Comparison of ENCODE assay signal across 17 mouse cellular contexts in genomic region chr2:31254806-31255205, GRCm38 (mm10). TPM values are rescaled to one million over a fixed set of nuclear protein-coding genes. Genes with fewer than 3 reads are reported as not detected.
DNase-seq lines count a peak whose midpoint lies in the region; ATAC-seq and TF ChIP-seq lines count a peak whose summit lies in the region.
"Had no signal": no experiment of that assay in that cellular context is flagged by ENCODE, and none has a peak within 500 bp of the region (broad histone marks: within the 10 kb centered on the region; RNA-seq: fewer than 3 reads in every experiment).

No protein-coding gene starts in this region.

- no peak overlapping the region for H3K4me3 ChIP-seq in heart, embryonic 10.5 days
- no peak overlapping the region for H3K4me3 ChIP-seq in intestine, embryonic 16.5 days (ENCODE audit: low read length)
- H3K4me3 ChIP-seq in intestine, postnatal 0 days (ENCODE audit: low read depth, low read length) = no peak overlapping the region
- H3K4me3 ChIP-seq: forebrain, embryonic 15.5 days; midbrain, embryonic 12.5 days had no signal

- peak; percentile 27 for DNase-seq in cerebellum, adult 11 months
- no peak for DNase-seq in cerebellum, postnatal 10 days
- DNase-seq in heart, embryonic 10.5 days (ENCODE audit: low spot score) = no peak
- no peak for DNase-seq in heart, adult 8-10 months (ENCODE audit: low spot score)
- DNase-seq in NIH3T3 (ENCODE audit: low read depth) = peak; percentile 17
- no peak for DNase-seq in testis, postnatal 10 days (ENCODE audit: low spot score)
- DNase-seq: adrenal gland, postnatal 25 days; gastrocnemius, postnatal 25 days; kidney, postnatal 10 days; lung, postnatal 4 days; right cerebral cortex, postnatal 25 days had no signal

- no peaks in the 10 kb centered on the region for H3K9me3 ChIP-seq in heart, embryonic 10.5 days
- H3K9me3 ChIP-seq in intestine, embryonic 16.5 days (ENCODE audit: control insufficient read depth, low read length) = no peaks in the 10 kb centered on the region
- no peaks in the 10 kb centered on the region for H3K9me3 ChIP-seq in intestine, postnatal 0 days (ENCODE audit: control insufficient read depth)
- H3K9me3 ChIP-seq: forebrain, embryonic 15.5 days; midbrain, embryonic 12.5 days had no signal

- H3K36me3 ChIP-seq in heart, embryonic 10.5 days = peaks cover 10% of the 10 kb centered on the region
- no peaks in the 10 kb centered on the region for H3K36me3 ChIP-seq in intestine, embryonic 16.5 days (ENCODE audit: control insufficient read depth, insufficient read depth, low read length)
- no peaks in the 10 kb centered on the region; the same call in 1 of the 2 replicates for H3K36me3 ChIP-seq in intestine, postnatal 0 days (ENCODE audit: control insufficient read depth, insufficient read depth)
- H3K36me3 ChIP-seq: forebrain, embryonic 15.5 days; midbrain, embryonic 12.5 days had no signal

- WGBS in heart, embryonic 10.5 days = 84% methylated on average over 3 of the region's 3 CpGs
- WGBS in intestine, embryonic 16.5 days = 88% methylated on average over 3 of the region's 3 CpGs
- 60% methylated on average over 3 of the region's 3 CpGs for WGBS in intestine, postnatal 0 days

- H3K9ac ChIP-seq in intestine, embryonic 16.5 days (ENCODE audit: low read depth, low read length) = no peak overlapping the region
- no peak overlapping the region for H3K9ac ChIP-seq in intestine, postnatal 0 days (ENCODE audit: low read depth, low read length)
- H3K9ac ChIP-seq: forebrain, embryonic 15.5 days; midbrain, embryonic 12.5 days had no signal

- H3K4me1 ChIP-seq in heart, embryonic 10.5 days = peaks cover 84% of the 10 kb centered on the region
- peaks cover 46% of the 10 kb centered on the region for H3K4me1 ChIP-seq in intestine, embryonic 16.5 days (ENCODE audit: control insufficient read depth, insufficient read depth, low read length)
- peaks cover 15% of the 10 kb centered on the region; the same call in 1 of the 2 replicates for H3K4me1 ChIP-seq in intestine, postnatal 0 days (replicated peaks; ENCODE audit: control insufficient read depth, insufficient read depth, low read length)

- peak overlapping the region; percentile 90 for H3K27ac ChIP-seq in heart, embryonic 10.5 days
- H3K27ac ChIP-seq in intestine, embryonic 16.5 days (ENCODE audit: low read length) = peak overlapping the region; percentile 79; the same call in 1 of the 2 replicates
- no peak overlapping the region for H3K27ac ChIP-seq in intestine, postnatal 0 days (ENCODE audit: low read depth, low read length)
- H3K27ac ChIP-seq: midbrain, embryonic 12.5 days had no signal

- no peaks in the 10 kb centered on the region for H3K27me3 ChIP-seq in heart, embryonic 10.5 days (ENCODE audit: insufficient read depth, poor library complexity, severe bottlenecking)
- H3K27me3 ChIP-seq in intestine, embryonic 16.5 days (replicated peaks; ENCODE audit: control insufficient read depth, insufficient read depth, low read length) = no peaks in the 10 kb centered on the region
- H3K27me3 ChIP-seq in intestine, postnatal 0 days (replicated peaks; ENCODE audit: control insufficient read depth, insufficient read depth, low read length) = no peaks in the 10 kb centered on the region
- H3K27me3 ChIP-seq: forebrain, embryonic 15.5 days had no signal

- no peak for TF ChIP-seq CTCF in intestine, postnatal 0 days (IDR thresholded peaks at IDR 0.05; ENCODE audit: low read depth)

- H3K4me2 ChIP-seq in intestine, embryonic 16.5 days (ENCODE audit: low read depth, low read length) = no peak overlapping the region
- no peak overlapping the region for H3K4me2 ChIP-seq in intestine, postnatal 0 days (replicated peaks; ENCODE audit: low read depth)
- H3K4me2 ChIP-seq: forebrain, embryonic 15.5 days; midbrain, embryonic 12.5 days had no signal

- ATAC-seq in intestine, embryonic 16.5 days = no peak
- no peak for ATAC-seq in intestine, postnatal 0 days
- ATAC-seq: forebrain, embryonic 15.5 days; hindbrain, embryonic 16.5 days had no signal

RNA-seq across cellular contexts. Expression of gene Ncs1, which starts 9.2 kb away (rescaled TPM):
- polyA plus RNA-seq in heart, embryonic 10.5 days (2016; fragmentation: Nextera tagmentation; extraction: Ambion mirVana) = 44.7 and 51.8 TPM in 2 replicates
- total RNA-seq in heart, adult 8-10 months (2022) = 10 to 100 TPM; 10.0 to 16.2 (median 14.1) TPM
- polyA plus RNA-seq in intestine, embryonic 16.5 days (2015; fragmentation: Nextera tagmentation; extraction: Ambion mirVana) = 18.3 and 18.7 TPM in 2 replicates
- polyA plus RNA-seq in intestine, postnatal 0 days (2015; fragmentation: Nextera tagmentation; extraction: Ambion mirVana) = 8.4 and 8.5 TPM in 2 replicates

RNA-seq across cellular contexts. Expression of gene Hmcn2, which starts 59.4 kb away (rescaled TPM):
- 0.33 and 0.52 TPM in 2 replicates for polyA plus RNA-seq in heart, embryonic 10.5 days (2016; fragmentation: Nextera tagmentation; extraction: Ambion mirVana)
- total RNA-seq in heart, adult 8-10 months (2022) = 1 to 10 TPM; 4.4 to 9.4 (median 7.9) TPM
- polyA plus RNA-seq in intestine, embryonic 16.5 days (2015; fragmentation: Nextera tagmentation; extraction: Ambion mirVana) = 4.1 and 4.7 TPM in 2 replicates
- 5.5 and 8.1 TPM in 2 replicates for polyA plus RNA-seq in intestine, postnatal 0 days (2015; fragmentation: Nextera tagmentation; extraction: Ambion mirVana)
- polyA plus RNA-seq: limb, embryonic 11.5 days had no signal

Comparison
In these comparisons a context has a peak if more than half of its experiments do, and no peak if none do; other contexts are left out.
1. DNase-seq: peak in cerebellum, adult 11 months (single experiment) and NIH3T3 (single experiment); none in cerebellum, postnatal 10 days (0 of 2), heart, embryonic 10.5 days (single experiment), heart, adult 8-10 months (single experiment) and testis, postnatal 10 days (single experiment).